Mouse (Mus musculus) thymus, postnatal 14 days (tissue): ENCODE measurements at regions not wholly inside any gene's neighbourhood (a gene's known extent, or its start where the extent isn't known, plus 50 kb on each side); places are given as distances from the start of the nearest gene placed in this dataset.
"Not testable (repeated sequence)": the region's sequence is repeated elsewhere in the genome, so short reads cannot be mapped to it uniquely, and the experiment has no call there.

Source experiments
- DNase-seq: peaks from one replicate; pipeline ENCODE4 v3.0.0; 2021

- no peak for DNase-seq
These were observed 106.7 kb upstream of the Adgrl2 start for GRCm38 (mm10) chr3:149097026-149097425.

- no peak for DNase-seq
These were observed 102.3 kb upstream of the Adgrl2 start for GRCm38 (mm10) chr3:149092649-149093048.

- DNase-seq = no peak
These were observed 99.7 kb upstream of the Adgrl2 start for GRCm38 (mm10) chr3:149090103-149090502.

- DNase-seq = no peak
These were observed 98.3 kb upstream of the Adgrl2 start for GRCm38 (mm10) chr3:149088621-149089128.

GRCm38 (mm10) chr3:149087488-149087887, 97.1 kb upstream of the Adgrl2 start:
- DNase-seq = no peak

- no peak for DNase-seq
These were observed 96.3 kb upstream of the Adgrl2 start for GRCm38 (mm10) chr3:149086704-149087103.

- no peak for DNase-seq
These were observed 95.7 kb upstream of the Adgrl2 start for GRCm38 (mm10) chr3:149086086-149086485.

- no peak for DNase-seq
These were observed 94.7 kb upstream of the Adgrl2 start for GRCm38 (mm10) chr3:149084861-149085598.

- DNase-seq = peak; percentile 3
These were observed 93.0 kb upstream of the Adgrl2 start for GRCm38 (mm10) chr3:149083391-149083790.

GRCm38 (mm10) chr3:149078881-149079280, 88.5 kb upstream of the Adgrl2 start:
- no peak for DNase-seq

- no peak for DNase-seq
These were observed 86.7 kb upstream of the Adgrl2 start for GRCm38 (mm10) chr3:149076928-149077551.

- no peak for DNase-seq
These were observed 85.1 kb upstream of the Adgrl2 start for GRCm38 (mm10) chr3:149075488-149075851.

GRCm38 (mm10) chr3:149074658-149075487, 84.5 kb upstream of the Adgrl2 start:
- no peak for DNase-seq

- no peak for DNase-seq
These were observed 79.8 kb upstream of the Adgrl2 start for GRCm38 (mm10) chr3:149070201-149070600.

- DNase-seq = no peak
These were observed 79.1 kb upstream of the Adgrl2 start for GRCm38 (mm10) chr3:149069436-149069835.

GRCm38 (mm10) chr3:149068821-149069220, 78.5 kb upstream of the Adgrl2 start:
- no peak for DNase-seq

GRCm38 (mm10) chr3:149067758-149068157, 77.4 kb upstream of the Adgrl2 start:
- DNase-seq = no peak

GRCm38 (mm10) chr3:149055077-149055476, 64.7 kb upstream of the Adgrl2 start:
- no peak for DNase-seq

GRCm38 (mm10) chr3:149052295-149052902, 62.0 kb upstream of the Adgrl2 start:
- not testable (repeated sequence) for DNase-seq

GRCm38 (mm10) chr3:149045343-149045742, 55.0 kb upstream of the Adgrl2 start:
- no peak for DNase-seq

GRCm38 (mm10) chr3:149043901-149044300, 53.5 kb upstream of the Adgrl2 start:
- DNase-seq = no peak

- no peak for DNase-seq
These were observed 52.2 kb upstream of the Adgrl2 start for GRCm38 (mm10) chr3:149042527-149042926.

- DNase-seq = no peak
These were observed 50.8 kb upstream of the Adgrl2 start for GRCm38 (mm10) chr3:149041188-149041587.
